Mouse (Mus musculus) bone marrow macrophage, adult 2 months (primary cell): ENCODE results near the gene Rad54l.

Experiments
- CTCF ChIP-seq: IDR thresholded peaks from 2 replicates; pipeline ENCODE4 v1.5.1; 2012; ENCODE audit warnings: low read depth, mild to moderate bottlenecking, low read length, moderate library complexity
- POLR2A ChIP-seq: IDR thresholded peaks from 2 replicates; pipeline ENCODE4 v1.6.1; 2012; ENCODE audit warnings: mild to moderate bottlenecking, low read depth, low read length, borderline replicate concordance

- no peak for TF ChIP-seq POLR2A
- TF ChIP-seq CTCF: no peak
Measured at GRCm38 (mm10) chr4:116063855-116064254, 59.6 kb downstream of the Rad54l start.
